Mouse (Mus musculus) urinary bladder, postnatal 10 days (tissue): ENCODE measurements at regions not wholly inside any gene's neighbourhood (a gene's known extent, or its start where the extent isn't known, plus 50 kb on each side); places are given as distances from the start of the nearest gene placed in this dataset.

Experiments
- DNase-seq: peaks from one replicate; pipeline ENCODE4 v3.0.0; 2022; ENCODE audit warnings: low spot score

DNA sequence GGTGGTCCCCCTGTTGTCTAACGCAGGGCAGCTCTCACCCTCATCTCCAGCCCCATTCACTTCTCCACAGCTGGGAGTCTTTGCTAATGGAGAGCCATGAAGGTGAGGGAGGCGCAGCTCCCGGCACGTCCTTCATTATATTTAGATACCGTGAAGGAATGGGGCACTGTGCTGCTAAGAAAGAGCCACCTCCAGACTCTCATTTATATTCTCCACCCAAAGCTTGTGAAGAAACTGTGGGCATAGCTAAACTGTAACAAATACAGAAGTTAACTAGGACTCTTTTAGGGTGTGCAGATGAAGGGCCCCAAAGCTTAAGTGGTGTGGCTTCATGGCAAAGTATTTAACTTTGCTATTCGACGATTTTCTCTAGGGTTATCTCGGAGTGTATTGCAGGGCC is 136.4 kb downstream of the Ddx11 start:
- DNase-seq, result no peak

DNA sequence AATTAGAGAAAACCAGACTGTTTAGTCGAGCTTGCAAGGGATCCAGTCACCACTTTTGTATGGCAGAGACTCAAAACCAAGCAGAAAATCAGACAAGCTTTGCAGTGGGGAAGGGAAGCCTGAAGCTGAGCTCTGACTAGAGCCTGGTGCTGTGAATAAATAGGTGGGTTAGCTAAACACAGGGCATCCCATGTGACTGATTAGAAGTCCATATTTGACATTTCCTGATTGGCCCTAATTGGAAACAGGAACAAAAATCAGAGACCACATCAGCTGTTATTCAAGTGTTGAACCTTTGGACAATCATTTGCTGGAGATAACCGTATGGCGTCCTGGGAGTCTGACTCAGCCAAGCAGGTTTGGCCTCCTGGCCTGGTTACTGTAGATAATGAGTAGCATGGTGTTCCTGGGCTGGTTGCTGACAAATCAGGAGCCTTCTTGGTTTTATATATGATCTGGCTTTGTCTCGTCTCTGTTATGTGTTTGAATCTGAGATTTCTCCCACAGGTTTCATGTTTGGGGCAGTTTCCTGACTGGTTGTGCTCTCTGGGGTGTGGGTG is 139.4 kb downstream of the Ddx11 start:
- DNase-seq, result no peak

DNA sequence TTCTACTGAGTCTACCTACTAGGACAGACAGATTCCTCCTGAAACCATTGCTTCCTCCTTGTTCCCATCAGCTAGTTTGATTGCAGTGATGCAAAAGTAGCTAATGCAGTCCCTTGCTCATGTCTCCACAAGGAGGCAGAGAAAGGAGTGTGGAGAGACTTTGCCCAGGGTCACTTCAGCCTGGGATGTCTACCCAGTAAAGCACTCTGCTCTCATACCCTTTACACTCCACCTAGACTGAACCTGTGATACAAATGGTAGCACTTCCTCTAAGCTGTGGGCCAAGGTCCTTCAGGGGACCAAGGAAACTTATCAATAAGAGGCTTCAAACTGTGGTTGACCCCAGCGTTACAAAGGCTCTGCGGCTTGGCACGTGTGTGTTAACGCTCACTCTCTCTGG is 140.1 kb downstream of the Ddx11 start:
- DNase-seq, result no peak

DNA sequence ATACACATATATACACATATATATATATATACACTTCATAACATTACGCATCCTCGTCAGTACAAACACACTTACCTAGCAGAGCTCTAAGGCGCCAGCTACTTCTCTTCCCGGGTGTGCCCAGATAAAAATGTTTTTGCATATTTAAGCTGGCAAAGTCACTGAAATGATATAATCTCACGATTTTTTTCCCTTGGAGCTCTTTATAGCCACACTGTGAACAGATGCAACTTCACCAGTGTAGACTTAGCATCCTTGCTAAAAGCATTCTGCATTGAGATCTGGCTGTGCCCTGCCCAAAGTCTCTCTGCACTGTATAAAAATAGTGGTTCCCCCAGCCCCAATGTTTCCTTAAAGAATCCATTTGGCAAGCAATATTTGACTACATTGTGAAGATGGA is 143.5 kb downstream of the Ddx11 start:
- no peak for DNase-seq

DNA sequence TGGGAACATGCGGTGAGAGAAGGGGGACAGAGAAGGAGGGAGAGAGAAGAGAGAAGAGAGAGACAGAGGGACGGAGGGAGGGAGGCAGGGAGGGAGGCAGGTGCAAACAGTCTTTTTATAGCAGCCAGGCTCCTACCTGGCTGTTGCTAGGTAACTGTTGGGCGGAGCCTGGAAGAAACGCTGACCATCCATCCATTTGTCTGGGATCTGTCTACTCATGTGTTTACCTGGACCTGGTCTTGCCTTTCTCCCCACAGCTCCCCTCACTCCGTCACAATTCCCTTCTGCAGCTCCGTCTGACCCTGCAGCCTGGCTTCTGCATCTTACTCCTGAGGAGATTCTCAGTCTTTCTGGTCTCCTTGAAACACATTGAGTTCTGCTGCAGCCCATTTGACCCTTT is 144.5 kb downstream of the Ddx11 start:
- no peak for DNase-seq

DNA sequence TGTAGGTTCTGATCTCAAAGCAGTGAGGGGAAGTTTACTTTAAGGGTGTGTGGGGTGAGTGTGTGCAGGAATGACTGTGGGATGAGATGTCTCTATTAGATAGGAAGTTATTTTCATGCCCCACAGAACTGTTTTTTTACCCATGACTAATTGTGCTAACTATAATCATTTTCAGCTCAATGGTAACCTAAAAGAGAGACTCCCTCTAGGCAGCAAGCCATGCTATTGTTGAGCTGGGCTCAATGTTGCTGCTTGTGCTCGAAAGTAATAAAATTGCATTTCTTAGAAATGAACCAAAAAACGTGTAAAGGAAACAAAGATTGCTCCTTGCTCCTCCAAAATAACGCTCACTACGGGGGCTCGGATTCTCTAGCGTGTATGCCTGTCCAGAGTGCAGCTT is 146.2 kb downstream of the Ddx11 start:
- DNase-seq, result no peak

DNA sequence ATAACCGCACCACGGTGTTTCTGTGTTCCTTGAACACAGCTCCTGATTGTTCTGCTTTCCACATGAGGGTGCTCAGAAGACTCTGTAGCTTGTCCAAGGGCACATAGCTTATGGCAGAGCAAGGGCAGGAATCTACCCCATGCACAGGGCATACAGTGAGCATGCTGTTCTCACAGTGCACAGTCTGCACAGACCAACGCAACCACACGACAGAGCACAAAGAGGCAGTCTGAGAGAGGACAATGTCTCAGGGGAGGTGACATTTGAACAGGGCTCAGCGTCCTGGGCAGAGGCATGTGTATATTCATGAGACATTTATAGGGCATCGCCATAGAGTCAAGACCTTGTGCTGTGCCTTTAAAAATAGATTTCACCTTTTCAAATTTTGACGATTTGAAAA is 148.6 kb downstream of the Ddx11 start:
- DNase-seq, result no peak

DNA sequence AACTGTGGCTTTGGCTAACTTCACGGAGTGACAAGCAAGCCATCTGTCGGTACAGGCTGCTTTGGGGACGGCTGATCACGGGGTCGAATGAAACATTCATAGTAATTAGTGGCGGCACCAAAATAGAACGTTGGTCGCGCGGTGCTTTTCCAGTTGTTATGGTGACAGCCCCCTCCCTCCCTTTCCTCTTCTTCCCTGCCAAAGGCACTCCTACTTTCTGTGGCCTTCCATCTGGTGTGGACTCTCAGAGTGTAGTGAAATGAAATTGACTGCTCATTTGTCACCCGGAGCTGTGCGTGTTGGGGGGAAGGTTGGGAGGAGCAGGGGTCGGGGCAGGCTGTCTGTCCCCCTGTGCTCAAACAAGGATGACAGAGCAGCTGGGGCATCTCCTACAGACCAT is 153.5 kb downstream of the Ddx11 start:
- no peak for DNase-seq

DNA sequence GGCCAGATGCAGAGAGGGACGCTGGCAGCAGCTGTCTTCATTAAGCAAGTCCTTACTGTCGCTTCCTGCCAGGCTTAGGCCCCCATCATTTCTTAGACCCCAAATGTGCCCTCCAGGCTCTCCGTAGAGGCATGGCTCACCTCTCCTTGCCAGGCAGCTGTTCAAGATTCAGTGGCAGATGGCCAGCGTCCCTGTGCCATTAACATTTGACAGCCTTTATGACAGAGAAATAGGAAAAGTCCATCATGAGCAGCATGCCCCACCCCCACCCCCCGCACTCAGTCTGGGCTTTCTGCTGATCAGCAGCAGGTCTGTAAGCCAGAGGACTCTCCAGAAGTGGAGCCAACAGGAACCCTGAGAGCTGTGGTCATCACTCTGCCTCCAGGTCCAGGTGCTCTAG is 154.7 kb downstream of the Ddx11 start:
- DNase-seq, result no peak

DNA sequence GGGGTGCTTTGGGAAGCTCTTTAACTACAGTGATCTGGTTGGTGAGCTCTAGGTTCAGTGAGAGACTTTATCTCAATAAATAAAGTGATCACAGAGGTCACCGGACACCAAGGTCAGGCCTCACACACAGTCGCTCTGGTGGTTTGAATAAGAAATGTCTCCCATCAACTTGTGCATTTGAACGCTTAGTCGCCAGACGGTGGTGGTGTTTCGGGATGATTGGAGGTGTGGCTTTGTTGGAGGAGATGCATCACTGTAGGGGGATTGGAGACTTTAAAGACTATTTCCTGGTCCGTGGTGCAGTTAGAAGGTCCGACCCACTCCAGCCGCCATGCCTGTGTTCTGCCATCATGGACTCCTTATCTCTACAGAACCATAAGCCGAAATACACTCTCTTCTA is 162.0 kb downstream of the Ddx11 start:
- no peak for DNase-seq
